Mouse (Mus musculus) ES-Bruce4 (cell line): ENCODE measurements around the gene Abcf1.
"Not testable (repeated sequence)": the region's sequence is repeated elsewhere in the genome, so short reads cannot be mapped to it uniquely, and the experiment has no call there.

Source experiments
- CTCF ChIP-seq: IDR thresholded peaks from one replicate; pipeline ENCODE4 v1.8.1; 2011; ENCODE audit warnings: low read depth, low read length
- EP300 ChIP-seq: IDR thresholded peaks from 2 replicates; pipeline ENCODE4 v1.6.1; 2011; ENCODE audit warnings: low read depth, low read length; ENCODE audit not compliant: insufficient read depth
- POLR2A ChIP-seq: IDR thresholded peaks from one replicate; pipeline ENCODE4 v1.8.1; 2011; ENCODE audit warnings: low read length; ENCODE audit not compliant: insufficient read depth

GRCm38 (mm10) chr17:35935763-35936162, 33.8 kb downstream of the Abcf1 start:
- TF ChIP-seq POLR2A, CTCF, EP300: not testable (repeated sequence)
